Mouse (Mus musculus) MEL (cell line): ENCODE measurements around the gene Gpc3. TPM values are rescaled to one million over a fixed set of nuclear protein-coding genes. Genes with fewer than 3 reads are reported as not detected.

ENCODE experiments used
- DNase-seq: peaks from one replicate; pipeline ENCODE4 v3.0.0; 2011; ENCODE audit warnings: low read depth, low spot score
- H3K27ac ChIP-seq: 2 replicates; pipeline ENCODE4 v1.5.1; 2012; ENCODE audit warnings: low read depth, mild to moderate bottlenecking, control low read depth, low read length, moderate library complexity; ENCODE audit not compliant: control insufficient read depth
- H3K27me3 ChIP-seq, 2 experiments: fragments of 150-350 bp in 1 of 2; sonication (generic) in 1 of 2; 2 replicates each; pipeline ENCODE4 v1.6.1; 2012; ENCODE audit warnings: low read length in 2 of 2, mild to moderate bottlenecking in 2 of 2, improper control_type of control experiment in 1 of 2, moderate library complexity in 1 of 2; ENCODE audit not compliant: insufficient read depth in 2 of 2, control insufficient read depth in 1 of 2
- H3K36me3 ChIP-seq, 2 experiments: 2 replicates each; pipeline ENCODE4 v1.6.1; 2012 to 2014; ENCODE audit warnings: low read length in 2 of 2, improper control_type of control experiment in 1 of 2, inconsistent platforms in 1 of 2, mild to moderate bottlenecking in 1 of 2; ENCODE audit not compliant: insufficient read depth in 2 of 2, control insufficient read depth in 1 of 2
- H3K4me1 ChIP-seq, 2 experiments: fragments of 150-350 bp in 1 of 2; sonication (generic) in 1 of 2; 2 replicates each; pipeline ENCODE4 v1.6.1; 2012; ENCODE audit warnings: low read length in 2 of 2, improper control_type of control experiment in 1 of 2, mild to moderate bottlenecking in 1 of 2; ENCODE audit not compliant: insufficient read depth in 2 of 2, control insufficient read depth in 1 of 2
- H3K4me3 ChIP-seq, 2 experiments: fragments of 150-350 bp in 1 of 2; sonication (generic) in 1 of 2; 2 replicates each; pipeline ENCODE4 v1.5.1; 2012; ENCODE audit warnings: low read depth in 2 of 2, low read length in 2 of 2, mild to moderate bottlenecking in 2 of 2, moderate library complexity in 2 of 2, control low read depth in 1 of 2, improper control_type of control experiment in 1 of 2; ENCODE audit not compliant: control insufficient read depth in 1 of 2, insufficient read depth in 1 of 2
- H3K79me2 ChIP-seq: 2 replicates; pipeline ENCODE4 v1.6.1; 2012; ENCODE audit warnings: mild to moderate bottlenecking, low read length, moderate library complexity; ENCODE audit not compliant: control insufficient read depth, poor library complexity, insufficient read depth
- H3K9ac ChIP-seq: 2 replicates; pipeline ENCODE4 v1.6.1; 2012; ENCODE audit warnings: low read depth, mild to moderate bottlenecking, control low read depth, low read length, moderate library complexity; ENCODE audit not compliant: control insufficient read depth, poor library complexity, severe bottlenecking
- H3K9me3 ChIP-seq: fragments of 150-350 bp; sonication (generic); replicated peaks from 2 replicates; pipeline ENCODE4 v1.6.1; 2012; ENCODE audit warnings: mild to moderate bottlenecking, low read length, improper control_type of control experiment, moderate library complexity; ENCODE audit not compliant: insufficient read depth
- CHD1 ChIP-seq: IDR thresholded peaks from 2 replicates; pipeline ENCODE4 v1.6.1; 2012; ENCODE audit warnings: low read depth, mild to moderate bottlenecking, inconsistent platforms, low read length, improper control_type of control experiment
- ELF1 ChIP-seq: IDR thresholded peaks from 2 replicates; pipeline ENCODE4 v1.6.1; 2014; ENCODE audit warnings: low read depth, mild to moderate bottlenecking, inconsistent platforms, low read length, improper control_type of control experiment, moderate library complexity
- EP300 ChIP-seq, 2 experiments: IDR thresholded peaks; 2 replicates each; pipeline ENCODE4 v1.6.1; 2011; ENCODE audit warnings: improper control_type of control experiment in 2 of 2, low read length in 2 of 2, low read depth in 1 of 2, mild to moderate bottlenecking in 1 of 2
- ETS1 ChIP-seq: IDR thresholded peaks from 2 replicates; pipeline ENCODE4 v1.6.1; 2012; ENCODE audit warnings: low read depth, mild to moderate bottlenecking, inconsistent platforms, low read length, improper control_type of control experiment, moderate library complexity
- GATA1 ChIP-seq: IDR thresholded peaks from 2 replicates; pipeline ENCODE4 v1.6.1; 2011; ENCODE audit warnings: low read depth, low read length, improper control_type of control experiment
- JUND ChIP-seq: IDR thresholded peaks from 2 replicates; pipeline ENCODE4 v1.6.1; 2011; ENCODE audit warnings: low read depth, mild to moderate bottlenecking, improper control_type of control experiment, low read length
- MAFK ChIP-seq: IDR thresholded peaks from 2 replicates; pipeline ENCODE4 v1.6.1; 2011; ENCODE audit warnings: low read depth, mild to moderate bottlenecking, low read length, improper control_type of control experiment, borderline replicate concordance
- MYB ChIP-seq: IDR thresholded peaks from 2 replicates; pipeline ENCODE4 v1.6.1; 2011; ENCODE audit warnings: mild to moderate bottlenecking, low read depth, low read length, improper control_type of control experiment
- MYC ChIP-seq: IDR thresholded peaks from 2 replicates; pipeline ENCODE4 v1.6.1; 2011; ENCODE audit warnings: low read depth, mild to moderate bottlenecking, low read length, improper control_type of control experiment, moderate library complexity
- NELFE ChIP-seq: IDR thresholded peaks from 2 replicates; pipeline ENCODE4 v1.6.1; 2011; ENCODE audit warnings: low read depth, low read length, improper control_type of control experiment
- NRF1 ChIP-seq: IDR thresholded peaks from 2 replicates; pipeline ENCODE4 v1.6.1; 2014; ENCODE audit warnings: low read depth, mild to moderate bottlenecking, inconsistent platforms, low read length, improper control_type of control experiment, moderate library complexity; ENCODE audit not compliant: poor library complexity, insufficient read depth, severe bottlenecking
- POLR2AphosphoS5 ChIP-seq: IDR thresholded peaks from 2 replicates; pipeline ENCODE4 v1.6.1; 2012; ENCODE audit warnings: low read depth, borderline replicate concordance, mild to moderate bottlenecking, inconsistent platforms, low read length, moderate library complexity, mixed read lengths
- TAL1 ChIP-seq: IDR thresholded peaks from 2 replicates; pipeline ENCODE4 v1.6.1; 2012; ENCODE audit warnings: mild to moderate bottlenecking, inconsistent platforms, low read length, moderate library complexity, mixed read lengths
- TCF12 ChIP-seq: IDR thresholded peaks from 2 replicates; pipeline ENCODE4 v1.6.1; 2014; ENCODE audit warnings: low read depth, mild to moderate bottlenecking, inconsistent platforms, low read length, improper control_type of control experiment, moderate library complexity
- UBTF ChIP-seq: IDR thresholded peaks from 2 replicates; pipeline ENCODE4 v1.6.1; 2012; ENCODE audit warnings: low read depth, mild to moderate bottlenecking, inconsistent platforms, low read length, improper control_type of control experiment, moderate library complexity, borderline replicate concordance; ENCODE audit not compliant: insufficient read depth
- USF2 ChIP-seq, 2 experiments: IDR thresholded peaks; 2 replicates each; pipeline ENCODE4 v1.6.1; 2011 to 2012; ENCODE audit warnings: improper control_type of control experiment in 2 of 2, low read length in 2 of 2, borderline replicate concordance in 1 of 2, inconsistent platforms in 1 of 2, low read depth in 1 of 2, mild to moderate bottlenecking in 1 of 2; ENCODE audit not compliant: insufficient read depth in 1 of 2
- ZNF384 ChIP-seq: IDR thresholded peaks from 2 replicates; pipeline ENCODE4 v1.6.1; 2012; ENCODE audit warnings: low read depth, mild to moderate bottlenecking, inconsistent platforms, low read length, improper control_type of control experiment
- polyA plus RNA-seq, 2 experiments: library from polyadenylated mRNA; stranded (reverse) in 1 of 2; unstranded in 1 of 2; fragments of >175 nt in 1 of 2; fragments of >200 nt in 1 of 2; gene quantifications; 2 replicates each; pipeline versions ENCODE4 v1.2.1 to v1.2.4; 2012; ENCODE audit warnings: low replicate concordance in 2 of 2, low read depth in 1 of 2; ENCODE audit not compliant: insufficient read length in 2 of 2, insufficient read depth in 1 of 2, missing spikeins in 1 of 2
- total RNA-seq: library from RNA; depleted of rRNA; stranded (reverse); fragments of 300-350 nt; gene quantifications from 2 replicates; pipeline ENCODE4 v1.2.3, GENCODE M21; 2012

Gpc3 gene
- total and polyA plus RNA-seq, 3 experiments: not detected

DNA sequence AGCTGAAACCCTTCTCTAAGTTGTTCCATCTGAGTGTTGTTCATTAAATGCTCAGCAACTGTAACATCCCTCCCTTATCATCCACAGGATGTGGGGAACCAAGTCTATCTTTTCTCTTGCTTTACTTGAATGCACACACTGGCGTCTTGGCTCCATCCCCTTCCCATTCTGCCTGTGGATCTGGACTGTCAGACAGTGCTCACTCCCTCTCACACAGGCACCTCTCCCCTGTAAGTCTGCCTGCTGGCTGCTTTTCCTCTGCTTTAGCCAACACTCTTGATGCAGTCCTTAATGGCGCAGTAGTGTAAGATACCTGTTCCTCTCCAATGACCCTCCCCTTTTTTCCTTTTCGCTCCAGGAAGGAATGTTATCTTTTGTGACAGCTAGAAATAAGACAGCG is 331.7 kb downstream of the Gpc3 start:
- Histone ChIP-seq H3K27me3 (no peaks in the 10 kb centered on the region), H3K27ac (no peak overlapping the region), H3K4me3 (no peak overlapping the region), H3K9ac (no peak overlapping the region), H3K9me3 (no peaks in the 10 kb centered on the region), H3K79me2 (no peaks in the 10 kb centered on the region), H3K4me1 (no peaks in the 10 kb centered on the region), H3K36me3 (no peaks in the 10 kb centered on the region)
- no peak for DNase-seq
- TF ChIP-seq MAFK: no peak
- TF ChIP-seq NRF1: no peak
- TF ChIP-seq POLR2AphosphoS5: no peak
- TF ChIP-seq UBTF: no peak
- no peak for TF ChIP-seq TCF12
- TF ChIP-seq NELFE: no peak
- no peak for TF ChIP-seq USF2 (IDR thresholded peaks at IDR 0.05; ENCODE audit: borderline replicate concordance in 1 of 2, insufficient read depth in 1 of 2, low read depth in 1 of 2, low read length in 2 of 2)
- TF ChIP-seq ZNF384: no peak
- TF ChIP-seq, all 39 proteins: peak for 0

DNA sequence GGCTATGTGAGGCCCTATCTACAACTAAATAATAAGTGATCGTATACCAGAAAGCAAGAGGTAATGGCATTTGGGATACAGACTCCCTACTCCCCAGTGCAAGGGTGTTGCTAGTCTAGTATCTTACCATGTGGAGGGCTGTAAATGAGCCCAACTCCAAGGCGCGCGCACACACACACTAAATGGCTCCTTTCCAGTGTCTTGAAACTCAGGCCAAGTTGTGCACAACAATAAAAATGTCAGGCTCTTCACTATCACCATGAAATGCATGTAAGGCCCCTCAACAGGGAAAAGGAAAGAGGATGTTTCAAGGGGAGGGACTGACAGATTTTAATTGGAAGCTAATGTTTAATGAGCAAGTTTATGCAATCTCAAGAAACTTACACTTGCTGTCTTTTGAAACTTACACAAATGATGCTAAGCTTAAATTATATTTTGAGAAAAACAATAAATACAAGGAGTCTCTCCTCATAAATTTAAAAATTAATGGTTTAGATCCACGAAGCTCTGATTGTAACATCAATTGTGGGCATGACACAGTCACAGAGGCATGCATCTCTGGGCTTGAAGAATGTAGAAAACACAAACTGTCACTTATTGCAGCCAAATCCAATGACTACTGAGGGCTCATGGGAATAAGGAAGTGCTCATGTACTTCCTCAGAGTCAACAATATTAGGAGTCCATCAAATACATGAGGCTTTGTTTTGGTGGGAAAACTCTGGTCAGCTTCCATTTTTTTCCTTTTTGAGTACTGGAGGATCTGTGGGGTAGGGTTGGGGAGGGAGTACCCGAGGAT is 332.4 kb downstream of the Gpc3 start:
- Histone ChIP-seq H3K79me2 (no peaks in the 10 kb centered on the region), H3K9ac (no peak overlapping the region), H3K27me3 (no peaks in the 10 kb centered on the region), H3K4me1 (no peaks in the 10 kb centered on the region), H3K4me3 (no peak overlapping the region), H3K27ac (no peak overlapping the region), H3K36me3 (no peaks in the 10 kb centered on the region), H3K9me3 (no peaks in the 10 kb centered on the region)
- TF ChIP-seq NELFE (no peak), JUND (no peak), ELF1 (no peak), EP300 (IDR thresholded peaks at IDR 0.05; ENCODE audit: low read depth in 1 of 2, low read length in 2 of 2) (no peak), ETS1 (no peak), CHD1 (no peak), TAL1 (no peak), MYB (no peak), MYC (no peak), GATA1 (no peak)
- no peak for DNase-seq
